Mouse (Mus musculus) CD4-positive helper T cell, adult 2 months (primary cell): ENCODE results near the gene Ddr2.

Source experiments
- DNase-seq: peaks from one replicate; pipeline ENCODE4 v3.0.0-alpha.2; 2012; ENCODE audit warnings: low read depth, missing footprints, low spot score

The Ddr2 gene

GRCm38 (mm10) chr1:169948866-169949265 lies 161.7 kb downstream of the Ddr2 start:
- no peak for DNase-seq

GRCm38 (mm10) chr1:169948280-169948679 lies 162.3 kb downstream of the Ddr2 start:
- DNase-seq: no peak

GRCm38 (mm10) chr1:169947654-169948053 lies 162.9 kb downstream of the Ddr2 start:
- DNase-seq: no peak

- no peak for DNase-seq
Measured at GRCm38 (mm10) chr1:169946004-169946403, 164.6 kb downstream of the Ddr2 start.

DNA sequence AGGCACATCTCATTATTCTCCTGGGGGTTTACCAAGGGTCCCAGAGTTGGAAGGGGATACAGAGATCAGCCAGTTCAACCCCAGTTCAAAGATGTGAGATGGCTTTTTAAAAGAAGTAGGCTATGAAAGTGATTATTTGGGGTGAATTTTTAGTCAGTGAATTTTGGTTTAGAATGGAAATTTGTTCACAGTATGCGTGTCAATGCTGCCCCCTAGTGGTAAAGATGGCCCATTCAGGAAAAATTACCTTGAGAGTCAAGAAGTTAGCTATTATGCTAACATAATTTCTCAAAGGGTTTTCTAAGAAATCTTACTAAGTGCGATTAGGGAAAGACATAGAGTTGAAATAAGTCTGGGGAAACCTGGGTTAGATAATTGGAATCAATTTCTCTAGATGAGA lies 171.2 kb downstream of the Ddr2 start:
- DNase-seq: peak; percentile 20

- DNase-seq: peak; percentile 47
Measured at GRCm38 (mm10) chr1:169934005-169934725, 176.4 kb downstream of the Ddr2 start.

DNA sequence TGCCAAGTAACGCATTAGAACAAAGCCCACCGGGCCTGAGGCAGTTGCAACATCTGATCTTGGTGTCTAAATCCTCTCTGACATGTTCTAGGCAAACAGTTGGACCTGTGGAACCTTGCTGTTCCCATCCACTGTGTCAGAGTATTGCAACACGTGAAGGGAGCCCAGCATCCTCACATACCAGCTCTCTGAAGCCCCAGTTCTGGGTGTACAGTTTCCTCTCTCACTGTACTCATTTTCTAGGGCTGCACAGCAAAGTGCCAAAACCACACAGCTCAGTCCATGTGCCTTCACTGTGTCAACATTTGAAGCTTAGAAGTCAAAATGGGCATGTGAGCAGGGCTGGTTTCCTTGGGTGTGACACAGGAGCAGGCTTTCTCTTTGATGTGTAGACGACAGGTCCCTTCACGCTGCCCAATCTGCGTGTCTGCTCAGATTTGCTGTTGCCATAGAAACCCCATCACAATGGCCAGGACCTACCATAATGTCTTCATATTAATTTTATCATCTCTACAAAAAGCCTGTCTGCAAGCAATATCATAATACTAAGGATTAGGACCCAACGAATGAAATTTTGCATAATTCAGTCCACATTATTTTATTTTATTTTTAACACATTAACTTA lies 178.3 kb downstream of the Ddr2 start:
- no peak for DNase-seq

- no peak for DNase-seq
Measured at GRCm38 (mm10) chr1:169931698-169932097, 178.9 kb downstream of the Ddr2 start.

DNA sequence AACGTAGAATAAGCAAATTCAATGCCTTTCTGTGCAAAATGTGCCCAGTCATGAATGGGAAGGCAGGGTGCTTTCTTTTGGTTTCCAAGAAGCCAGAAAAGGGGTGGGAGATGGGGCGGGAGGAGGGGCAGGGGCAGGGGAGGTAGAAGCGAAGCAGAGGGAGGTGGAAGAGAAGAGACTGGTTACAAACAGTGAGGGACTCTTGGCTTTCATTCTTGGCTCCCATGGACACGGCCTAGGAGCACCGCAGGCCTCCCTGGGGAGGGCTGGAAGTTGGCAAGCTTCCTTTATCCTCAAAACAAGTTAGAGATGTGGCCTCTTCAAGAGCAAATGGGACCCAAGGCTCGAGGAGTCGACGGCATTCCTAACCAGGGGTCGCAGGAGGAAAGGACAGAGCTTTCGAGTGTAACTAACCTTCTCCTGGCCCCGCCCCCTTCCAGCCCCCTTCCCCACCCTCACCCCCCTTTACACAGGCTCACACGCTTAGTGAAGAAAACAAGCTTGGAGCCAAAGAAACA lies 182.0 kb downstream of the Ddr2 start, which contains the start of gene Ccdc190:
Ccdc190 (plus strand) TSS at position 195 of the 518 bp plus-strand sequence.
- no peak for DNase-seq

DNA sequence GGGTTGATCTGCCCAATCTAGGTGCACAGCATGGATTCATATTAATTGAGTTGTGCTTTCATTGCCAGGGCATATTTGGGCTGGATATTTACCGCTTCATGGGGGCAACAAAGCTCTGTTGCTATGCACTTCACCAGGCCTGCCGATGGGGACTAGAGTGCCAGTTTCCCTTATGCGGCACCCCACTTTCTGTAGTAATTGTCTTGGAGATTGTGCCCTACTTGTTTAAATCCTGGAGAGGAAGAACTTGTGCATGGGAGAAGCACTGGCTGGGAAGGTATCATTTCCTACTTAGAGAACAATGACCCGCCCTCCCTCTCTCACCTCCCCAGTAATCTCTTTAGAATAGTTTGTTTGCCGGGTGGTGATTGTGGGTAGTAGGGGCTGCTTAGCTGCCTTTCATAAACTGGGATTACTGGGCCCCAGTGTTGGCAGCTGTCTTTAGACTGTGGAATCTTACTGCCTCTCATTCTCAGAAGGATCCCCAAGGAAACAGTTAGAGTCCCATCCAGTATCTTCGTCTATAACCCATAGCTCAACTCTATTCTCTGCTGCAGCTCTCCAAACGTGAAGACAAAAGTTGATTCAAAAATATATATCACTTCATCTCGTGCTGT lies 182.7 kb downstream of the Ddr2 start:
- no peak for DNase-seq

- no peak for DNase-seq
Measured at GRCm38 (mm10) chr1:169924567-169924966, 186.0 kb downstream of the Ddr2 start.
